Mouse (Mus musculus) MEL (cell line): ENCODE measurements around the gene Psme3. TPM values are rescaled to one million over a fixed set of nuclear protein-coding genes. Genes with fewer than 3 reads are reported as not detected.
A peak's percentile ranks its signal among the peaks of the same experiment; 100 is the strongest.

Experiments
- DNase-seq: peaks from one replicate; pipeline ENCODE4 v3.0.0; 2011; ENCODE audit warnings: low read depth, low spot score
- H3K27ac ChIP-seq: 2 replicates; pipeline ENCODE4 v1.5.1; 2012; ENCODE audit warnings: low read depth, mild to moderate bottlenecking, control low read depth, low read length, moderate library complexity; ENCODE audit not compliant: control insufficient read depth
- H3K27me3 ChIP-seq, 2 experiments: fragments of 150-350 bp in 1 of 2; sonication (generic) in 1 of 2; 2 replicates each; pipeline ENCODE4 v1.6.1; 2012; ENCODE audit warnings: low read length in 2 of 2, mild to moderate bottlenecking in 2 of 2, improper control_type of control experiment in 1 of 2, moderate library complexity in 1 of 2; ENCODE audit not compliant: insufficient read depth in 2 of 2, control insufficient read depth in 1 of 2
- H3K36me3 ChIP-seq, 2 experiments: 2 replicates each; pipeline ENCODE4 v1.6.1; 2012 to 2014; ENCODE audit warnings: low read length in 2 of 2, improper control_type of control experiment in 1 of 2, inconsistent platforms in 1 of 2, mild to moderate bottlenecking in 1 of 2; ENCODE audit not compliant: insufficient read depth in 2 of 2, control insufficient read depth in 1 of 2
- H3K4me1 ChIP-seq, 2 experiments: fragments of 150-350 bp in 1 of 2; sonication (generic) in 1 of 2; 2 replicates each; pipeline ENCODE4 v1.6.1; 2012; ENCODE audit warnings: low read length in 2 of 2, improper control_type of control experiment in 1 of 2, mild to moderate bottlenecking in 1 of 2; ENCODE audit not compliant: insufficient read depth in 2 of 2, control insufficient read depth in 1 of 2
- H3K4me3 ChIP-seq, 2 experiments: fragments of 150-350 bp in 1 of 2; sonication (generic) in 1 of 2; 2 replicates each; pipeline ENCODE4 v1.5.1; 2012; ENCODE audit warnings: low read depth in 2 of 2, low read length in 2 of 2, mild to moderate bottlenecking in 2 of 2, moderate library complexity in 2 of 2, control low read depth in 1 of 2, improper control_type of control experiment in 1 of 2; ENCODE audit not compliant: control insufficient read depth in 1 of 2, insufficient read depth in 1 of 2
- H3K79me2 ChIP-seq: 2 replicates; pipeline ENCODE4 v1.6.1; 2012; ENCODE audit warnings: mild to moderate bottlenecking, low read length, moderate library complexity; ENCODE audit not compliant: control insufficient read depth, poor library complexity, insufficient read depth
- H3K9ac ChIP-seq: 2 replicates; pipeline ENCODE4 v1.6.1; 2012; ENCODE audit warnings: low read depth, mild to moderate bottlenecking, control low read depth, low read length, moderate library complexity; ENCODE audit not compliant: control insufficient read depth, poor library complexity, severe bottlenecking
- H3K9me3 ChIP-seq: fragments of 150-350 bp; sonication (generic); replicated peaks from 2 replicates; pipeline ENCODE4 v1.6.1; 2012; ENCODE audit warnings: mild to moderate bottlenecking, low read length, improper control_type of control experiment, moderate library complexity; ENCODE audit not compliant: insufficient read depth
- BHLHE40 ChIP-seq: IDR thresholded peaks from 2 replicates; pipeline ENCODE4 v1.6.1; 2012; ENCODE audit warnings: low read depth, mild to moderate bottlenecking, inconsistent platforms, low read length, improper control_type of control experiment, borderline replicate concordance
- CHD2 ChIP-seq: IDR thresholded peaks from 2 replicates; pipeline ENCODE4 v1.6.1; 2011; ENCODE audit warnings: low read length, improper control_type of control experiment
- ELF1 ChIP-seq: IDR thresholded peaks from 2 replicates; pipeline ENCODE4 v1.6.1; 2014; ENCODE audit warnings: low read depth, mild to moderate bottlenecking, inconsistent platforms, low read length, improper control_type of control experiment, moderate library complexity
- EP300 ChIP-seq, 2 experiments: IDR thresholded peaks; 2 replicates each; pipeline ENCODE4 v1.6.1; 2011; ENCODE audit warnings: improper control_type of control experiment in 2 of 2, low read length in 2 of 2, low read depth in 1 of 2, mild to moderate bottlenecking in 1 of 2
- ETS1 ChIP-seq: IDR thresholded peaks from 2 replicates; pipeline ENCODE4 v1.6.1; 2012; ENCODE audit warnings: low read depth, mild to moderate bottlenecking, inconsistent platforms, low read length, improper control_type of control experiment, moderate library complexity
- GATA1 ChIP-seq: IDR thresholded peaks from 2 replicates; pipeline ENCODE4 v1.6.1; 2011; ENCODE audit warnings: low read depth, low read length, improper control_type of control experiment
- JUND ChIP-seq: IDR thresholded peaks from 2 replicates; pipeline ENCODE4 v1.6.1; 2011; ENCODE audit warnings: low read depth, mild to moderate bottlenecking, improper control_type of control experiment, low read length
- KAT2A ChIP-seq: conservative IDR thresholded peaks from 2 replicates; pipeline ENCODE4 v1.6.1; 2012; ENCODE audit warnings: low read depth, low read length, improper control_type of control experiment, inconsistent platforms
- MAFK ChIP-seq: IDR thresholded peaks from 2 replicates; pipeline ENCODE4 v1.6.1; 2011; ENCODE audit warnings: low read depth, mild to moderate bottlenecking, low read length, improper control_type of control experiment, borderline replicate concordance
- MAX ChIP-seq: IDR thresholded peaks from 2 replicates; pipeline ENCODE4 v1.6.1; 2011; ENCODE audit warnings: low read length, improper control_type of control experiment
- MXI1 ChIP-seq: IDR thresholded peaks from 2 replicates; pipeline ENCODE4 v1.6.1; 2011; ENCODE audit warnings: mild to moderate bottlenecking, low read depth, low read length, improper control_type of control experiment
- MYB ChIP-seq: IDR thresholded peaks from 2 replicates; pipeline ENCODE4 v1.6.1; 2011; ENCODE audit warnings: mild to moderate bottlenecking, low read depth, low read length, improper control_type of control experiment
- MYC ChIP-seq: IDR thresholded peaks from 2 replicates; pipeline ENCODE4 v1.6.1; 2011; ENCODE audit warnings: low read depth, mild to moderate bottlenecking, low read length, improper control_type of control experiment, moderate library complexity
- NELFE ChIP-seq: IDR thresholded peaks from 2 replicates; pipeline ENCODE4 v1.6.1; 2011; ENCODE audit warnings: low read depth, low read length, improper control_type of control experiment
- NRF1 ChIP-seq: IDR thresholded peaks from 2 replicates; pipeline ENCODE4 v1.6.1; 2014; ENCODE audit warnings: low read depth, mild to moderate bottlenecking, inconsistent platforms, low read length, improper control_type of control experiment, moderate library complexity; ENCODE audit not compliant: poor library complexity, insufficient read depth, severe bottlenecking
- POLR2A ChIP-seq, 2 experiments: IDR thresholded peaks; 2 replicates each; pipeline ENCODE4 v1.6.1; 2011 to 2012; ENCODE audit warnings: low read length in 2 of 2, mild to moderate bottlenecking in 2 of 2, control low read depth in 1 of 2, improper control_type of control experiment in 1 of 2, low read depth in 1 of 2, moderate library complexity in 1 of 2; ENCODE audit not compliant: control insufficient read depth in 1 of 2, insufficient read depth in 1 of 2, poor library complexity in 1 of 2
- POLR2AphosphoS2 ChIP-seq: IDR thresholded peaks from 2 replicates; pipeline ENCODE4 v1.6.1; 2011; ENCODE audit warnings: low read length, improper control_type of control experiment
- POLR2AphosphoS5 ChIP-seq: IDR thresholded peaks from 2 replicates; pipeline ENCODE4 v1.6.1; 2012; ENCODE audit warnings: low read depth, borderline replicate concordance, mild to moderate bottlenecking, inconsistent platforms, low read length, moderate library complexity, mixed read lengths
- RAD21 ChIP-seq: IDR thresholded peaks from 2 replicates; pipeline ENCODE4 v1.6.1; 2011; ENCODE audit warnings: mild to moderate bottlenecking, low read depth, low read length, improper control_type of control experiment
- RCOR1 ChIP-seq: IDR thresholded peaks from 2 replicates; pipeline ENCODE4 v1.6.1; 2012; ENCODE audit warnings: low read depth, mild to moderate bottlenecking, inconsistent platforms, low read length, improper control_type of control experiment
- SIN3A ChIP-seq: IDR thresholded peaks from 2 replicates; pipeline ENCODE4 v1.6.1; 2012; ENCODE audit warnings: low read length, improper control_type of control experiment, inconsistent platforms
- SMC3 ChIP-seq: IDR thresholded peaks from 2 replicates; pipeline ENCODE4 v1.6.1; 2011; ENCODE audit warnings: low read depth, low read length, improper control_type of control experiment
- TAL1 ChIP-seq: IDR thresholded peaks from 2 replicates; pipeline ENCODE4 v1.6.1; 2012; ENCODE audit warnings: mild to moderate bottlenecking, inconsistent platforms, low read length, moderate library complexity, mixed read lengths
- TBP ChIP-seq: IDR thresholded peaks from 2 replicates; pipeline ENCODE4 v1.8.0; 2011; ENCODE audit warnings: low read depth, low read length, improper control_type of control experiment
- TCF12 ChIP-seq: IDR thresholded peaks from 2 replicates; pipeline ENCODE4 v1.6.1; 2014; ENCODE audit warnings: low read depth, mild to moderate bottlenecking, inconsistent platforms, low read length, improper control_type of control experiment, moderate library complexity
- UBTF ChIP-seq: IDR thresholded peaks from 2 replicates; pipeline ENCODE4 v1.6.1; 2012; ENCODE audit warnings: low read depth, mild to moderate bottlenecking, inconsistent platforms, low read length, improper control_type of control experiment, moderate library complexity, borderline replicate concordance; ENCODE audit not compliant: insufficient read depth
- USF2 ChIP-seq, 2 experiments: IDR thresholded peaks; 2 replicates each; pipeline ENCODE4 v1.6.1; 2011 to 2012; ENCODE audit warnings: improper control_type of control experiment in 2 of 2, low read length in 2 of 2, borderline replicate concordance in 1 of 2, inconsistent platforms in 1 of 2, low read depth in 1 of 2, mild to moderate bottlenecking in 1 of 2; ENCODE audit not compliant: insufficient read depth in 1 of 2
- ZC3H11A ChIP-seq: IDR thresholded peaks from 2 replicates; pipeline ENCODE4 v1.6.1; 2012; ENCODE audit warnings: low read depth, mild to moderate bottlenecking, inconsistent platforms, low read length, improper control_type of control experiment
- ZKSCAN1 ChIP-seq: IDR thresholded peaks from 2 replicates; pipeline ENCODE4 v1.6.1; 2012; ENCODE audit warnings: low read depth, mild to moderate bottlenecking, inconsistent platforms, low read length, improper control_type of control experiment, moderate library complexity
- ZNF384 ChIP-seq: IDR thresholded peaks from 2 replicates; pipeline ENCODE4 v1.6.1; 2012; ENCODE audit warnings: low read depth, mild to moderate bottlenecking, inconsistent platforms, low read length, improper control_type of control experiment
- polyA plus RNA-seq, 2 experiments: library from polyadenylated mRNA; stranded (reverse) in 1 of 2; unstranded in 1 of 2; fragments of >175 nt in 1 of 2; fragments of >200 nt in 1 of 2; gene quantifications; 2 replicates each; pipeline versions ENCODE4 v1.2.1 to v1.2.4; 2012; ENCODE audit warnings: low replicate concordance in 2 of 2, low read depth in 1 of 2; ENCODE audit not compliant: insufficient read length in 2 of 2, insufficient read depth in 1 of 2, missing spikeins in 1 of 2
- total RNA-seq: library from RNA; depleted of rRNA; stranded (reverse); fragments of 300-350 nt; gene quantifications from 2 replicates; pipeline ENCODE4 v1.2.3, GENCODE M21; 2012

Psme3 gene
- total and polyA plus RNA-seq, 3 experiments = 139 to 446 (median 369) TPM

DNA sequence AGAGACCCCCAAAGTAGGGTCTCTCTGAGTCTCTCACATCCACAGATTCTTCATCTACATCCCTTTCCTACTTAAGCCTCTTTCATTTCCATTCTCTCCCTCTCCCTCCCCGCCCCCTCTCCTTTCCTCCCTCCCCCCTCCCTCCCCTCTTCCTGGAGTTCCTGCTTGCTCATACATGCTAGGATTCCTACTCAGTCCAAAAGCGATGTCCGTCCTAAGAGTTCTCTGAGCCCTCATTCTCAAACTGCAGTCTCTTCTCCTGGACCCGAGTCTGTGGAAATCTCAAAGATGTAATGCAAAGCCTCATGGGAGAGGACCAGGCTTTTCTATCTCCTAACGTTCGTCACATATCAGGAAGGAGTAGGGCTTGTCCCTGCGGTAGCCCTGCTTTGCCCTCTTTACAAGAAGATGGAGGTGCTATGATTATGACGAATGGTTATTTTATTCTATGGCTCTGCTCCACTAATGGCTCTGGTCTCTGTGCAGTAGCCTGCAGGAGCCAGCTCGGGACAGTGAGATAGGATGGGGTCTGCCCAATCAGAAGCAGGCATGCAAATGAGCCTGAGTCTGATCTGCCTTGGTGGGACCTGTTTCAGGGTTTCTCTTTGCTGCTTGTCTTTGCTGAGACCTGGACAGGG, 22.2 kb downstream of the Psme3 start:
- H3K79me2 ChIP-seq = no peaks in the 10 kb centered on the region
- peaks cover 3 to 4% of the 10 kb centered on the region in 2 experiments; a peak in 3 of 4 replicates for H3K4me1 ChIP-seq
- no peak overlapping the region for H3K9ac ChIP-seq
- no peak overlapping the region for H3K27ac ChIP-seq
- DNase-seq = peak; percentile 87
- TF ChIP-seq RCOR1 (0 out of 2 replicates have a peak, but pooled peaks have one; percentile 27), GATA1 (peak; percentile 56), MYB (no peak), CHD2 (no peak), JUND (no peak), ETS1 (no peak), UBTF (no peak), ELF1 (no peak), USF2 (IDR thresholded peaks at IDR 0.05; ENCODE audit: borderline replicate concordance in 1 of 2, insufficient read depth in 1 of 2, low read depth in 1 of 2, low read length in 2 of 2) (no peak), SIN3A (peak; percentile 50; the same call in 1 of the 2 replicates), TBP (0 out of 2 replicates have a peak, but pooled peaks have one; percentile 23), MYC (0 out of 2 replicates have a peak, but pooled peaks have one; percentile 13), MXI1 (no peak), NRF1 (no peak), TAL1 (no peak), ZKSCAN1 (no peak), POLR2AphosphoS2 (no peak), MAFK (no peak), RAD21 (no peak), MAX (peak; percentile 42; the same call in 1 of the 2 replicates), EP300 (IDR thresholded peaks at IDR 0.05; ENCODE audit: low read depth in 1 of 2, low read length in 2 of 2) (peak; percentile 16 to 48; a peak in 3 of 4 replicates), NELFE (no peak), KAT2A (no peak), POLR2AphosphoS5 (no peak), SMC3 (no peak), ZC3H11A (no peak), TCF12 (peak; percentile 32), ZNF384 (no peak), BHLHE40 (0 out of 2 replicates have a peak, but pooled peaks have one; percentile 11), POLR2A (IDR thresholded peaks at IDR 0.05; ENCODE audit: control insufficient read depth in 1 of 2, insufficient read depth in 1 of 2, low read depth in 1 of 2, low read length in 2 of 2, poor library complexity in 1 of 2) (0 out of 4 replicates have a peak, but pooled peaks of 1 of the 2 experiments have one; percentile 17)
- peaks cover 0 to 3% of the 10 kb centered on the region in 2 experiments; a peak in 1 of 4 replicates for H3K36me3 ChIP-seq
- no peaks in the 10 kb centered on the region for H3K9me3 ChIP-seq
- peak overlapping the region in 1 of 2 experiments; percentile 46; a peak in 1 of 4 replicates for H3K4me3 ChIP-seq
- H3K27me3 ChIP-seq = no peaks in the 10 kb centered on the region
